Mouse (Mus musculus) frontal cortex, adult 2 months (tissue): ENCODE data around the gene Gna11. TPM values are rescaled to one million over a fixed set of nuclear protein-coding genes. Genes with fewer than 3 reads are reported as not detected.

ENCODE experiments used
- DNase-seq, 2 experiments: peaks; one replicate each; pipeline ENCODE4 v3.0.0; 2022; ENCODE audit warnings: low spot score in 1 of 2; ENCODE audit errors: extremely low spot score in 1 of 2
- polyA plus RNA-seq: library from polyadenylated mRNA; depleted of rRNA; stranded (reverse); fragments of >200 nt; gene quantifications from 2 replicates; pipeline ENCODE4 v1.2.3, GENCODE M21; 2012; rRNA removed

The Gna11 gene
- polyA plus RNA-seq, 1 experiment = 147 TPM

GRCm38 (mm10) chr10:81492606-81493240 lies 52.3 kb downstream of the Gna11 start:
- DNase-seq = no peak

GRCm38 (mm10) chr10:81491018-81491417 lies 54.0 kb downstream of the Gna11 start:
- no peak for DNase-seq

GRCm38 (mm10) chr10:81489941-81490340 lies 55.0 kb downstream of the Gna11 start:
- no peak for DNase-seq

- no peak for DNase-seq
Observed at GRCm38 (mm10) chr10:81488081-81488480, 56.9 kb downstream of the Gna11 start.

- DNase-seq = no peak
Observed at GRCm38 (mm10) chr10:81486496-81486895, 58.5 kb downstream of the Gna11 start.

- no peak for DNase-seq
Observed at GRCm38 (mm10) chr10:81485479-81486018, 59.4 kb downstream of the Gna11 start.

GRCm38 (mm10) chr10:81485060-81485449 lies 59.9 kb downstream of the Gna11 start:
- DNase-seq = no peak

- no peak for DNase-seq
Observed at GRCm38 (mm10) chr10:81484441-81485059, 60.4 kb downstream of the Gna11 start.

- DNase-seq = peak in 1 of 2 experiments; percentile 68
Observed at GRCm38 (mm10) chr10:81483983-81484382, 61.0 kb downstream of the Gna11 start.

GRCm38 (mm10) chr10:81482533-81482889 lies 62.5 kb downstream of the Gna11 start, which contains the start of gene Celf5:
Celf5 (minus strand) TSS chr10:81482709.
- DNase-seq = peak in 1 of 2 experiments; percentile 82

- no peak for DNase-seq
Observed at GRCm38 (mm10) chr10:81481605-81482532, 63.1 kb downstream of the Gna11 start.

Other genes with a start within 250 kb of the Gna11 start
- 31.5 and 31.9 TPM in 2 replicates for gene Cactin, start 224.1 kb downstream of the Gna11 start, polyA plus RNA-seq
- gene Tbxa2r, start 216.5 kb downstream of the Gna11 start, polyA plus RNA-seq = 2.3 and 3.3 TPM in 2 replicates
- gene Gipc3, start 201.9 kb downstream of the Gna11 start, polyA plus RNA-seq = 0.96 and 1.1 TPM in 2 replicates
- 36.3 and 40.8 TPM in 2 replicates for gene Hmg20b, start 194.7 kb downstream of the Gna11 start, polyA plus RNA-seq
- 27.5 and 29.5 TPM in 2 replicates for gene Mfsd12, start 187.7 kb downstream of the Gna11 start, polyA plus RNA-seq
- gene 4930404N11Rik, start 179.4 kb downstream of the Gna11 start, polyA plus RNA-seq = 0.67 and 0.68 TPM in 2 replicates
- 66.9 and 71.6 TPM in 2 replicates for gene Fzr1, start 166.7 kb downstream of the Gna11 start, polyA plus RNA-seq
- gene Dohh, start 160.8 kb downstream of the Gna11 start, polyA plus RNA-seq = 92.2 and 105 TPM in 2 replicates
- 6.9 and 8.9 TPM in 2 replicates for gene Gm48551, start 160.7 kb downstream of the Gna11 start, polyA plus RNA-seq
- 7.4 and 10.1 TPM in 2 replicates for gene Gm48552, start 156.2 kb downstream of the Gna11 start, polyA plus RNA-seq
- gene Smim24, start 152.1 kb downstream of the Gna11 start, polyA plus RNA-seq = 3.6 and 4.5 TPM in 2 replicates
- 39.6 and 47.7 TPM in 2 replicates for gene Nfic, start 89.6 kb downstream of the Gna11 start, polyA plus RNA-seq
- 345 and 388 TPM in 2 replicates for gene Celf5, start 62.5 kb downstream of the Gna11 start, polyA plus RNA-seq
- gene Ncln, start 48.8 kb downstream of the Gna11 start, polyA plus RNA-seq = 120 and 134 TPM in 2 replicates
- 0.94 and 1.1 TPM in 2 replicates for gene S1pr4, start 45.1 kb downstream of the Gna11 start, polyA plus RNA-seq
- gene Gna15, start 21.0 kb downstream of the Gna11 start, polyA plus RNA-seq = 2.9 and 3.7 TPM in 2 replicates
- 867 and 972 TPM in 2 replicates for gene Aes, start 14.3 kb upstream of the Gna11 start, polyA plus RNA-seq
- 120 and 136 TPM in 2 replicates for gene Tle2, start 29.4 kb upstream of the Gna11 start, polyA plus RNA-seq
- 12.8 and 17.4 TPM in 2 replicates for gene Tle6, start 55.9 kb upstream of the Gna11 start, polyA plus RNA-seq
- 4.1 and 5.2 TPM in 2 replicates for gene BC025920, start 61.1 kb upstream of the Gna11 start, polyA plus RNA-seq
- 33.9 and 36.2 TPM in 2 replicates for gene Sirt6, start 82.6 kb upstream of the Gna11 start, polyA plus RNA-seq
- gene Ankrd24, start 83.3 kb upstream of the Gna11 start, polyA plus RNA-seq = 106 and 108 TPM in 2 replicates
- gene Gm10778, start 103.9 kb upstream of the Gna11 start, polyA plus RNA-seq = 2.9 and 3.3 TPM in 2 replicates
- 6.4 and 6.5 TPM in 2 replicates for gene Zfp433, start 159.6 kb upstream of the Gna11 start, polyA plus RNA-seq
- 6.4 and 8.2 TPM in 2 replicates for gene Gm3055, start 226.0 kb upstream of the Gna11 start, polyA plus RNA-seq